Mouse (Mus musculus): ENCODE data around the gene Glyat. TPM values are rescaled to one million over a fixed set of nuclear protein-coding genes. Genes with fewer than 3 reads are reported as not detected.
A peak's percentile ranks its signal among the peaks of the same experiment; 100 is the strongest.

Gene Glyat
- total and polyA plus RNA-seq, 2 experiments, result 56.1 to 277 TPM

DNA sequence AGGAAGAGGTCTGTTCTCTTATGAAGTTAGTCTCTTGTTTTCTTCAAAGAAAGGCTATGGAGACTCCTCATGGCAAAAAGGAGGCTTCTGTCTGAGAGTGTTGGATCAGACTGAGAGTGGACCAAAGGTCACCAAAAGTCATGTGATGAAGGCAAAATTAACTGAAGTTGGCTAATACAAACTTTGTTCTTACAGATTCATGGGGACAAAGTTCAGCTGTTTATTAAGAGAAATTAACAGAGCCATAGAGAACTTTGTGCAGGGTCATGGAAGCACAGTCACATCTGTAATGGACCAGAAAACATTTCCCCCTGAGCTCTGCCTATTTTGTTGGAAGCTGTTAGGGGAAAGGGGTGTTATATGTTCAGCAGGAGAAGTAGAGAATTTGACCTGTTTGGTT, 24.8 kb upstream of the Glyat start:
- Histone ChIP-seq H3K9ac (ENCODE audit: low read depth, low read length) (no peak overlapping the region), H3K79me2 (ENCODE audit: control insufficient read depth, insufficient read depth, low read length) (peaks cover 14% of the 10 kb centered on the region; the same call in 1 of the 2 replicates), H3K27me3 (ENCODE audit: control insufficient read depth, insufficient read depth, low read length) (no peaks in the 10 kb centered on the region), H3K4me1 (ENCODE audit: control insufficient read depth, insufficient read depth, low read length) (peaks cover 14% of the 10 kb centered on the region), H3K27ac (replicated peaks; ENCODE audit: insufficient read depth, low read depth, low read length) (peak overlapping the region; percentile 54), H3K4me3 (ENCODE audit: insufficient read depth, low read depth, low read length) (no peak overlapping the region), H3K36me3 (ENCODE audit: control insufficient read depth, insufficient read depth, low read length) (no peaks in the 10 kb centered on the region; the same call in 1 of the 2 replicates)
- peak; percentile 98 for DNase-seq (ENCODE audit: extremely low read depth, low read depth, low spot score)
- TF ChIP-seq POLR2A (IDR thresholded peaks at IDR 0.05; ENCODE audit: extremely low read depth, insufficient read depth, low read length) (no peak), CTCF (IDR thresholded peaks at IDR 0.05; ENCODE audit: low read depth, low read length) (no peak)

DNA sequence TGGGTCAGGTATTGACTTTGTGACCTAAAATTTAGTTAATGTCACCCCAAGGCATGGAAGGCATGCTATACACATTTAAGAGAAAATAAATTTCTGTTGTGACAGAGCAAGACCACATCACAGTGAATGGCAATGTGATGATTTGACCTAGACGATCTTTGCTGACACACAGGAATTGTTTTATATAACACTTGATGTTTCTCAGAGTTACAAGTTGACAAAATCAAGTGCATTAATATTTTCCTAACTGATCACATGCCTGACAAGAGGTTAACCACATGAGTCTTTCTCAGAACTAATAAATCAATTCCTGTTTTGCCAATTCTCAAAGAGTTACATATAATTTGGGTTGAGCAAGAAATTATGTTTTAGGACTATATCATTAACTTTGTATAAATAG, 19.5 kb upstream of the Glyat start:
- WGBS, result 18% methylated on average over 1 of the region's 1 CpGs
- DNase-seq (ENCODE audit: extremely low read depth, low read depth, low spot score), result peak; percentile 52

DNA sequence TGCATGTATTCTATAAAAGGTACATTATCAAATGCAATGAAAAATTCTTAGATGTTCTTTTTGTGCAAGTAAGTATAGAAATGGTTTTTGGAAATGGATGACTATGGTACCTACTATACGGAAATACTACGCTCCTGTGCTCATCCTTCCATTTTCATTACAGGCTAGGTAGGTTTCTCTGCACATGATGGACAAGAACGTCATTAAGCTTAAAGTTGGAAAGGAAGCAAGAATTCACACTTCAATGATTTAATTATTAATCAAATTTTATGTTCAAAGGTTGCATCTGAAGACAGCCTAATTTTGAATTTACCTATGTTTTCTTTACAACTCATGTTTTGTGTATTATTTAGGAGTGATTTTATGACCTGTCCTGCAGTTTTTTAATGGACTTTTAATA, 1.2 kb downstream of the Glyat start:
- DNase-seq (ENCODE audit: extremely low read depth, low read depth, low spot score), result peak; percentile 72
- H3K9ac ChIP-seq (ENCODE audit: low read depth, low read length), result no peak overlapping the region
- TF ChIP-seq POLR2A (IDR thresholded peaks at IDR 0.05; ENCODE audit: extremely low read depth, insufficient read depth, low read length) (no peak), CTCF (IDR thresholded peaks at IDR 0.05; ENCODE audit: low read depth, low read length) (no peak)
- H3K4me1 ChIP-seq (ENCODE audit: control insufficient read depth, insufficient read depth, low read length), result peaks cover 8% of the 10 kb centered on the region; the same call in 1 of the 2 replicates
- H3K79me2 ChIP-seq (ENCODE audit: control insufficient read depth, insufficient read depth, low read length), result peaks cover 12% of the 10 kb centered on the region; the same call in 1 of the 2 replicates
- no peaks in the 10 kb centered on the region for H3K27me3 ChIP-seq (ENCODE audit: control insufficient read depth, insufficient read depth, low read length)
- peaks cover 11% of the 10 kb centered on the region for H3K36me3 ChIP-seq (ENCODE audit: control insufficient read depth, insufficient read depth, low read length)
- peak overlapping the region; percentile 94 for H3K4me3 ChIP-seq (ENCODE audit: insufficient read depth, low read depth, low read length)
- H3K27ac ChIP-seq (replicated peaks; ENCODE audit: insufficient read depth, low read depth, low read length), result no peak overlapping the region
- 17% methylated on average over 3 of the region's 3 CpGs for WGBS

More for the DNA sequence above, 19.5 kb upstream of the Glyat start:
- no peak overlapping the region for H3K4me3 ChIP-seq (ENCODE audit: insufficient read depth, low read depth, low read length)
- peak overlapping the region; percentile 68; the same call in 1 of the 2 replicates for H3K27ac ChIP-seq (replicated peaks; ENCODE audit: insufficient read depth, low read depth, low read length)
- peaks cover 8% of the 10 kb centered on the region for H3K4me1 ChIP-seq (ENCODE audit: control insufficient read depth, insufficient read depth, low read length)
- peaks cover 7% of the 10 kb centered on the region; the same call in 1 of the 2 replicates for H3K79me2 ChIP-seq (ENCODE audit: control insufficient read depth, insufficient read depth, low read length)
- no peaks in the 10 kb centered on the region for H3K27me3 ChIP-seq (ENCODE audit: control insufficient read depth, insufficient read depth, low read length)
- peaks cover 4% of the 10 kb centered on the region; the same call in 1 of the 2 replicates for H3K36me3 ChIP-seq (ENCODE audit: control insufficient read depth, insufficient read depth, low read length)
- no peak for TF ChIP-seq CTCF (IDR thresholded peaks at IDR 0.05; ENCODE audit: low read depth, low read length)
- TF ChIP-seq POLR2A (IDR thresholded peaks at IDR 0.05; ENCODE audit: extremely low read depth, insufficient read depth, low read length), result no peak
- H3K9ac ChIP-seq (ENCODE audit: low read depth, low read length), result no peak overlapping the region

DNA sequence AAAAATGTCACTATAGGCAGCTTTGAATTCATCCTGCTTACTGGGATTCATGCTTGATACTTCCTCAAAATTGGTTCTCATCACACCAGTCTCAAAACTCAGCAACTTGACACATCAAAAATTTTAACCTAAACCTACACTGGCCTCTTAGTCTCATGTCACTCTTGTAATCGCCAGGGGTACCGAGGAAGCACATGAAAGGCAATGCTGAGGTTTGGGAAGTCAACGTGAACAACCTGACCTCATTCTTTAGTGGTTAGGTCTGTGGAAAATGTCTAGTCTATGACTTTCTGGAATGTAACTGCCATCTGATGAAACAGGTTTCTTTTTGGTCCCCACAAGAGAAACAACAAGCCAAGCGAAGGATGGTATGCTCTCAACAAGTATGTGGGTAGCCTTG, 1.9 kb downstream of the Glyat start:
- TF ChIP-seq CTCF (IDR thresholded peaks at IDR 0.05; ENCODE audit: low read depth, low read length) (no peak), POLR2A (IDR thresholded peaks at IDR 0.05; ENCODE audit: extremely low read depth, insufficient read depth, low read length) (no peak)
- Histone ChIP-seq H3K79me2 (ENCODE audit: control insufficient read depth, insufficient read depth, low read length) (peaks cover 17% of the 10 kb centered on the region), H3K27ac (replicated peaks; ENCODE audit: insufficient read depth, low read depth, low read length) (peak overlapping the region; percentile 98), H3K36me3 (ENCODE audit: control insufficient read depth, insufficient read depth, low read length) (peaks cover 18% of the 10 kb centered on the region), H3K4me3 (ENCODE audit: insufficient read depth, low read depth, low read length) (peak overlapping the region; percentile 94), H3K27me3 (ENCODE audit: control insufficient read depth, insufficient read depth, low read length) (0 out of 2 replicates have a peak, but pooled peaks cover 1% of the 10 kb centered on the region), H3K4me1 (ENCODE audit: control insufficient read depth, insufficient read depth, low read length) (peaks cover 10% of the 10 kb centered on the region; the same call in 1 of the 2 replicates), H3K9ac (ENCODE audit: low read depth, low read length) (peak overlapping the region; percentile 92)
- peak; percentile 55 for DNase-seq (ENCODE audit: extremely low read depth, low read depth, low spot score)
- 25% methylated on average over 4 of the region's 4 CpGs for WGBS

DNA sequence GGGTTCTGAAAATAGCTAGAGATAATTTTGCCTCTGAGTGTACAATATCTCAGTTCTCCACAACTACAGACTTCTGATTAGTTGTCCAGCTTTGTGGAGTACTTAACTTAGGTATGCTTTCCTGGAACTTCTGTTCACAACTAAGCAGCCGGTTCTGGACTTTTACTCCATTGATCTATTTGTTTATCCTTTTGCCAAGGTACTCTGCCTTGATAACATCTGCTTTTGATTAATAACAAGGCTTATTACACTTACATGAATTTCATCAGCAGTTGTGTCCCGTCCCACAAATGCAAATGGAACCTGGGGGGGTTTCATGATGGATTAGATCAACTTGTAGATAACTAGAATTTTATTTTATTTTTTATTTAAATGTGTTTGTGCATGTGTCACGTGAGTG, 3.8 kb downstream of the Glyat start:
- peak overlapping the region; percentile 53 for H3K4me3 ChIP-seq (ENCODE audit: insufficient read depth, low read depth, low read length)
- H3K27me3 ChIP-seq (ENCODE audit: control insufficient read depth, insufficient read depth, low read length), result 0 out of 2 replicates have a peak, but pooled peaks cover 3% of the 10 kb centered on the region
- H3K4me1 ChIP-seq (ENCODE audit: control insufficient read depth, insufficient read depth, low read length), result peaks cover 10% of the 10 kb centered on the region; the same call in 1 of the 2 replicates
- peak overlapping the region; percentile 98 for H3K27ac ChIP-seq (replicated peaks; ENCODE audit: insufficient read depth, low read depth, low read length)
- TF ChIP-seq POLR2A (IDR thresholded peaks at IDR 0.05; ENCODE audit: extremely low read depth, insufficient read depth, low read length) (no peak), CTCF (IDR thresholded peaks at IDR 0.05; ENCODE audit: low read depth, low read length) (no peak)
- peak; percentile 97 for DNase-seq (ENCODE audit: extremely low read depth, low read depth, low spot score)
- peak overlapping the region; percentile 78 for H3K9ac ChIP-seq (ENCODE audit: low read depth, low read length)
- 13% methylated on average over 3 of the region's 3 CpGs for WGBS
- peaks cover 22% of the 10 kb centered on the region for H3K79me2 ChIP-seq (ENCODE audit: control insufficient read depth, insufficient read depth, low read length)
- peaks cover 31% of the 10 kb centered on the region for H3K36me3 ChIP-seq (ENCODE audit: control insufficient read depth, insufficient read depth, low read length)

DNA sequence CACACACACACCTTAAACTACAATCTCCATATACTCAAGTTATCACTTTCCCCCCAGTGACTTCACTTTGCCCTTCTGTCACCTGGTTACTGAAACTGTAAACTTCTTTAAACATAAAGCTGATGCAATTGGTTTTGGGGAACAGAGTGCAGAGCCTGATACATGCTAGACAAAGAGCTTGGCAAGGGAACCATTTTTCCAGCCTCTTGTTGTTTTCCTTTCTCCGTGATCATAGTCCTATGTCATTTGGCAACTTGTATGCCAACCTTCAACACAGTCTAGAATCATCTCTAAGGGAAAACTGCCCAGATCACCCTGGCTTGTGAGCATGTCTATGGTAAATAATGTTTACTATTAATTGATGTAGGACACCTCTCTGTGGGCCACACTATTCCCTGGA, 4.9 kb downstream of the Glyat start:
- peak overlapping the region; percentile 97 for H3K27ac ChIP-seq (replicated peaks; ENCODE audit: insufficient read depth, low read depth, low read length)
- 0 out of 2 replicates have a peak, but pooled peaks cover 3% of the 10 kb centered on the region for H3K27me3 ChIP-seq (ENCODE audit: control insufficient read depth, insufficient read depth, low read length)
- H3K9ac ChIP-seq (ENCODE audit: low read depth, low read length), result peak overlapping the region; percentile 70
- H3K79me2 ChIP-seq (ENCODE audit: control insufficient read depth, insufficient read depth, low read length), result peaks cover 22% of the 10 kb centered on the region
- DNase-seq (ENCODE audit: extremely low read depth, low read depth, low spot score), result peak; percentile 99
- peaks cover 39% of the 10 kb centered on the region for H3K36me3 ChIP-seq (ENCODE audit: control insufficient read depth, insufficient read depth, low read length)
- WGBS, result 17% methylated on average over 1 of the region's 1 CpGs
- peaks cover 8% of the 10 kb centered on the region; the same call in 1 of the 2 replicates for H3K4me1 ChIP-seq (ENCODE audit: control insufficient read depth, insufficient read depth, low read length)
- TF ChIP-seq CTCF (IDR thresholded peaks at IDR 0.05; ENCODE audit: low read depth, low read length), result no peak
- no peak for TF ChIP-seq POLR2A (IDR thresholded peaks at IDR 0.05; ENCODE audit: extremely low read depth, insufficient read depth, low read length)
- peak overlapping the region; percentile 27; the same call in 1 of the 2 replicates for H3K4me3 ChIP-seq (ENCODE audit: insufficient read depth, low read depth, low read length)

Data from liver, adult 2 months (tissue).